Mouse (Mus musculus) inflammation-experienced regulatory T-cells, adult 6 months (primary cell): ENCODE measurements around the gene Rab3gap2. TPM values are rescaled to one million over a fixed set of nuclear protein-coding genes. Genes with fewer than 3 reads are reported as not detected.

Experiments
- ATAC-seq: one replicate; pipeline ENCODE4 v1.8.0; 2017
- polyA plus RNA-seq, 3 experiments: library from polyadenylated mRNA; unstranded; fragments of 100-300 nt; shearing (Covaris generic); gene quantifications; one replicate each; pipeline ENCODE4 v1.2.1; 2017

Rab3gap2 gene
- polyA plus RNA-seq, 3 experiments from 2014 or later: 12.7 to 16.1 (median 15.8) TPM

DNA sequence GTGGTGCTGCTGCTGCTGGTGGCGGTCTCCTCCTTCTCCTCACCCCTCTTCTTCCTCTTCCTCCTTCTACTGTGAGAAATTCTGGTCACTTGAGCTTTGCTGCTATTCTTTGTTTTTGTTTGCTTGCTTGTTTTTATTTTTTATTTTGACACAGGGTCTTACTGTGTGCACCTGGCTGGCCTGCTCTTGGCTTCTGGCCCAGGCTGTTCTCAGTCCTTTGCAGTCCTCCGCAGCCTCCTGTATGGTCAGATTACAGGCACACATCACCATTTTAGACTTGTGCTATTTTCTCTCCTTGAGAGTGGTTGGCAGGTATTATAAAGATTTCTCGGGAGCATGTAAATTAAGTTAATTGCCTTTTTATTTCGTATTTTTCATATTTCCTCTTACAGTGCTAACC lies 130.2 kb downstream of the Rab3gap2 start:
- no peak for ATAC-seq

DNA sequence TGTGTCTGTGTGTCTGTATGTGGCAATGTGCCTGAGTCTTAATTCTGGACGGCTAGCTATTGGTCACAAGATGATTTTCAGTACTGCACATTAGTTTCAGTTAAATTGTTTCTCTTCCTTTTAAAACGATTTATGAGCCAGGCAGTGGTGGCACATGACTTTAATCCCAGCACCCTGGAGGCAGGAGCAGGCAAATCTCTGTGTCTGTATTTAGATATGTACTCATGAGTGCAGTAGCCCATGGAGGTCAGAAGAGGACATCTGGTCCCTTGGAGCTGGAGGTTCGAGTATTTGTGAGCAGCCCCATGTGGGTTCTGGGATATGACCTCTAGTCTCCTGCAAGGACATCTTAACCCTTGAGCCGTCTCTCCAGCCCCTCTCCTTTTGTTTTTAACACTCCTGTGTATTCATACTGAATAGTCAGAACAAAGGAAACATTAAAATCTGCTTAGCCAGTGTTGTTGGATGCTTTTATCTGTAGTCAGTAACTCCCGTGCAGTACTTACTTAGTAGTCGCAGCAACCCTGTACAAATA lies 131.4 kb downstream of the Rab3gap2 start:
- ATAC-seq: no peak

Other genes starting within 250 kb of the Rab3gap2 start
- not detected for gene Mark1, start 204.5 kb upstream of the Rab3gap2 start, polyA plus RNA-seq
- gene Iars2, start 125.3 kb downstream of the Rab3gap2 start, polyA plus RNA-seq: 10 to 100 TPM in 1 of 3 experiments, 1 to 10 TPM in 2; 8.6 to 10.9 (median 9.7) TPM
- gene Bpnt1, start 128.0 kb downstream of the Rab3gap2 start, polyA plus RNA-seq: 10 to 100 TPM; 10.8 to 20.3 (median 12.2) TPM
- gene Eprs, start 158.9 kb downstream of the Rab3gap2 start, polyA plus RNA-seq: 100 to 1,000 TPM in 2 of 3 experiments, 10 to 100 TPM in 1; 96.3 to 117 (median 102) TPM